Mouse (Mus musculus) layer of hippocampus, adult 18-20 months (tissue): ENCODE data around the gene Dnaaf1. TPM values are rescaled to one million over a fixed set of nuclear protein-coding genes. Genes with fewer than 3 reads are reported as not detected.

Experiments used
- DNase-seq, 2 experiments: peaks; one replicate each; pipeline ENCODE4 v3.0.0; 2022; ENCODE audit warnings: low spot score in 2 of 2
- total RNA-seq, 2 experiments: library from RNA; stranded (reverse); gene quantifications; 2 replicates each; pipeline ENCODE4 v1.2.3; 2021

Dnaaf1 gene
- total RNA-seq, 2 experiments from 2014 or later = 0.25 to 0.32 TPM

DNA sequence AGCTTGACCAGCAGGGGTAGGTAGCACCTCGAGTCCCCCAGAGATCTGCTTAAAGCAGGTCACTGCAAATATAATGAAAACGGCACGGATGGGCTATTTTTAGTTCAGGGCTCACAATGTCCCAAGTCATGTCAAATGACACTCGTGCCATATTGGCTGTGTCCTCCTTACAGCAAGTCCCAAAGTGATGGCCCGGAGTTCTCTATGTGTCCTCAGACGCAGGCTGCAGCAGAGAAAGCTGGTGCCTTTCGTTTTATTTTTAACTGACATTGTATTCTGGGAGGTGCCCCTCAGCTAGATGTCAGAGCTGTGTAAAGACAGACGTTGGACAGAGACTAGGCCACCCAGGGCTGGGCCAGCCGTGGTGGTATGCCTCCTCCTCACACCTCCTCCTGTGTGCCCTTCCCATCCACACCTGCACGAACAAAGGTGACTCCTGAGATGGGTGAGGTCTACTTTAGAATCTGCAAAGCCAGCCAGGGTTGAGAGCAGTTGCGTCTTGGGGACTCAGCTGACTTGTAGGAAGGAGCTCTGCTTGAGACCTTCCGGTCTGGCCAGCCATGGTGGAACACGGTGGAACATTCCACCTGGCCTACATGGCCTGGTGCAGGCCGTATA lies 45.9 kb downstream of the Dnaaf1 start:
- DNase-seq = no peak

GRCm38 (mm10) chr8:119622555-119622954 lies 47.5 kb downstream of the Dnaaf1 start:
- no peak for DNase-seq

DNA sequence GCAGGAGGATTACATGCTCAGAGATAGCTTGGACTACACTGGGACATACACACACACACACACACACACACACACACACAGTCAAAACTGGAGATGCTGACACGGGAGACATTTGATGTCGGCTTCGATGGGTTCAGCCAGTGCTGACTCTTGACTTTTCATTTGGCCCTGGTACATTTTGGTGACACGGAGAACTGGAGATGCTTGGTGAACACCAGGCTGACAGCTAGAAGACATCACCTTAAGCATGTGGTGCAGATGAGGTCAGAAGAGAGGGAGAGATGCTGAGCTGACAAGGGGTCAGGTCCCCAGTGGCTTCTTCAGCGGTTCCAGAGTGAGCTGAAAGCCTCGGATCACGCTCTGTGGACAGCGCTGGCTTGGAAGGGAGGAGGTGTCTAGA lies 48.0 kb downstream of the Dnaaf1 start:
- DNase-seq = no peak

DNA sequence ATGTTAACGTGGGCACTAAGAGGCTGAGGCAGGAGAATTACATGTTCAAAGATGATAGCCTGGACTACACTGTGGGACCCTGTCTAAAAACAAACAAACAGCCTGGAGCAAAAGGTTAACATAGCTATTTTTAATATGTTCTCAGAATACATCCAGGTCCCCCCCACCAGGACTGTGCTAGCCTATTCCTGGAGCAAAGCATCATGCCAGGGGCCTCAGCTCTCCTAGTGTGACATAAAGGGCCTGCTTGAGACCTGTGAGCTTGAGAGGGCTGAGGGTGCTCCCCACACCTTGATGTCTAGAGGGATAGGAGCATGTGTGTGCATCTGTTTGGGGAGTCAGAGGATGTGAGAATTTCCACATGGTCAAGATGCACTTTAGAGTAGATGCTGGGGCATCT lies 48.7 kb downstream of the Dnaaf1 start:
- DNase-seq = no peak

GRCm38 (mm10) chr8:119624916-119625315 lies 49.9 kb downstream of the Dnaaf1 start:
- no peak for DNase-seq

- DNase-seq = no peak
Observed at GRCm38 (mm10) chr8:119625788-119626187, 50.8 kb downstream of the Dnaaf1 start.

GRCm38 (mm10) chr8:119627199-119627598 lies 52.2 kb downstream of the Dnaaf1 start:
- DNase-seq = no peak

GRCm38 (mm10) chr8:119627613-119628359 lies 52.8 kb downstream of the Dnaaf1 start:
- no peak for DNase-seq

DNA sequence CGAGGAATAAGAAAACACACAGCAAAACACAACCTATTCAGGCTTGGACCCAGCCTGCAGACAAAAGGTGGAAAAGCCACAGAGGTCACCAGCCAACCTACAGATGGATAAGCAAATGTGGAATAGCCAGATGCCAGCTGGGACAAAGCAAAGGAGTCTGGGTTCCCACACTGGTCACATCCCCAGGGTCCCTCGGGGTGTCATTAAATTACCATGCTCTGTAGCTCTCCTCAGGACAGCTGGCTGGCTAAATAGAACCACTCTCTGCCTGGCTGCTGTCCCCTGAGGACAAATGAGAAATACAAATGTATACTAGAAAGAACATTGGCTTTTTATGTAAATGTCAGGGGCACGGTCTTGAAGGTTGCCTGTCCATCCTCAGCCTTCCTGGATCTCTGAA lies 55.8 kb downstream of the Dnaaf1 start:
- no peak for DNase-seq

GRCm38 (mm10) chr8:119632246-119632645 lies 57.2 kb downstream of the Dnaaf1 start:
- DNase-seq = no peak

- no peak for DNase-seq
Observed at GRCm38 (mm10) chr8:119632909-119633308, 57.9 kb downstream of the Dnaaf1 start.

GRCm38 (mm10) chr8:119634616-119635336 lies 59.7 kb downstream of the Dnaaf1 start:
- DNase-seq = no peak

GRCm38 (mm10) chr8:119635378-119635777 lies 60.3 kb downstream of the Dnaaf1 start, which contains the start of gene Kcng4:
Kcng4 (minus strand) TSS chr8:119635680.
- DNase-seq = no peak

- DNase-seq = no peak
Observed at GRCm38 (mm10) chr8:119635958-119636357, 60.9 kb downstream of the Dnaaf1 start.

DNA sequence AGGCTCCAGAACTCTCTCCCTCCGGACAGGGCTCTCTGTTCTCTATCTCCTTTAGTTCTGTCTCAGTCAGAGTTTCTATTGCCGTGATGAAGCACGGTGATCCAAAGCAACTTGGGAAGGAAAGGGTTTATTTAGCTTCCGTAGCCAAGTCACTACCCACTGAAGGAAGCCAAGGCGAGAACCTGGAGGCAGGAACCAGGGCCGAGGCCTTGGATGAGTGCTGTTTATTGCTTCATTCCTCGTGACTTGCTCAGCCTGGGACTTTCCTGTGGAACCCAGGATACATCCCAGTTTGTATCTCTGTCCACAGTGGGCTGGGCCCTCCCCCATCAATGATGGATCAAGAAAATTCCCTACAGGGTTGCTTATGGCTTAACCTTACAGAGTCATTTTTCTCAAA lies 61.7 kb downstream of the Dnaaf1 start:
- no peak for DNase-seq

- DNase-seq = no peak
Observed at GRCm38 (mm10) chr8:119637381-119637780, 62.3 kb downstream of the Dnaaf1 start.

GRCm38 (mm10) chr8:119638261-119638660 lies 63.2 kb downstream of the Dnaaf1 start:
- no peak for DNase-seq

DNA sequence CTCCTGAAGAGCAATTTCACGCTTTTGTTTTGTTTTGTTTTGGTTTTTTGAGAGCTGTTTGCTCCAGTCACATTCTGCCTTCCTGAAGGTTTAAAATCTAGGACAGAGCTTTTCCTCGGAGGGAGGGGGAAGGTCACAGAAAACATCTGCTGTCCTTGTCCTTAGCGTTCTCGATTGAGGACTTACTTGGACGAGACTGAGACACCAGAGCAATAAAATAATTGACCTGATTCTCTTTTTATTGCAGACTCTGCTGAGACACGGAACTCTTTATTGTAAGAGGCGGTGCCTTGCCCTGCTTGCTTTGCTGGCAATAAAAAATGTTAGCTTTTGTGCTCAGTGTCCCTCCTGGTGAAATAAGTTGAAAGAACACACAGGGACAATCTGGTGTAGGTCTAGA lies 64.8 kb downstream of the Dnaaf1 start:
- DNase-seq = no peak

DNA sequence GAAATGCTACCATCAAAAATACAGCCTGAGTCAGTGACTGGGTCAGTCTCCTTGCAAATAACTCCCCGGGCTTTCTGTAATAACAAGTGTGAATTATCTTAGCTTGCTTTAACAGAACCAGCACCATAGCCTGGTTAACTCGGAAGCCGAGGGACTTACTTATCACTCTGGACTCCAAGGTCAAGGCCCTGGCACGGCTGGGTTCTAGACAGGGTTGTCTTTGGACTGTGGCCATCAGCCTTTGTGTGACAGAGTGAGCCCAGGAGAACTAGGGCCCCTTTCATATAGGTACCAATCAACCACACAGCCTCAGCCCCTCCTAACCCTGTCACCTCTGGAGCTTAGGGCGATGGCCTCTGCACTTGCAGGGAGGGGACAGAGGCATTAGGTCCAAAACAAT lies 66.0 kb downstream of the Dnaaf1 start:
- no peak for DNase-seq

GRCm38 (mm10) chr8:119642960-119643359 lies 67.9 kb downstream of the Dnaaf1 start:
- DNase-seq = no peak

DNA sequence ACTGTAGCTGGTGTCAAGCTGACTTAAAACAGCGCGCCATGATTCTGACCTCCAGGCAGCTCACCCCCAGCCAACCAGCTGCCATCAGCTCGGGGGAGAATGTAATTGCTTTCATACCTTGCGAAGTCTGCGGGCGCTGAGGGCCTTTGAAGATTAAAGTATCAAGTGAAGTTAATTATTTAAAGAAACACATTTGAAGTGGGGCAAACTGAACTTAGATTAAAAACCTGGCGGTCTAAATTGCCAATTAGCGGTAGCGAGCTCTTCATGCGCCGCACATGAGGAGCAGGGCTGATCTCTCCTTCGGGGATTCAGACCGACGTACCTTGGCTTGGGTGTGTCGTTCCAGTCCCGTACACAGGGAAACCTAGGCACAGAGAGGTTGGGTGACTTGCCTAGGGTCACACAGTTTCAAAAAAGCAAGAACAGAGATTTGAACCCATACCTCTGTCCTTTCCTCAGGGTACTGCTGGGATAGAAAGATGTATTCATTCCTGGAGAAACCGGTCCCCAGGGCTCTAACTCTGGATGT lies 69.5 kb downstream of the Dnaaf1 start:
- DNase-seq = no peak
